Mouse (Mus musculus) hindbrain, embryonic 12.5 days (tissue): ENCODE data around the gene Acap2. TPM values are rescaled to one million over a fixed set of nuclear protein-coding genes. Genes with fewer than 3 reads are reported as not detected.
A peak's percentile ranks its signal among the peaks of the same experiment; 100 is the strongest.

Source experiments
- ATAC-seq: fragments of 200-750 bp; cut with Nextera tagmentation; 2 replicates; pipeline ENCODE4 v1.8.0; 2017; ENCODE audit warnings: moderate TSS enrichment; ENCODE audit not compliant: low FRiP score
- H3K27ac ChIP-seq: fragments of 300-500 bp; sonication (generic); 2 replicates; pipeline ENCODE4 v1.5.1; 2016; ENCODE audit warnings: mild to moderate bottlenecking
- H3K27me3 ChIP-seq: fragments of 300-500 bp; sonication (generic); 2 replicates; pipeline ENCODE4 v1.6.1; 2016; ENCODE audit warnings: mild to moderate bottlenecking
- H3K36me3 ChIP-seq: fragments of 300-500 bp; sonication (generic); 2 replicates; pipeline ENCODE4 v1.6.1; 2016; ENCODE audit warnings: mild to moderate bottlenecking
- H3K4me1 ChIP-seq: fragments of 300-500 bp; sonication (generic); 2 replicates; pipeline ENCODE4 v1.6.1; 2016
- H3K4me2 ChIP-seq: fragments of 300-500 bp; sonication (generic); replicated peaks from 2 replicates; pipeline ENCODE4 v1.6.1; 2016; ENCODE audit warnings: mild to moderate bottlenecking
- H3K4me3 ChIP-seq: fragments of 300-500 bp; sonication (generic); 2 replicates; pipeline ENCODE4 v1.5.1; 2016; ENCODE audit warnings: mild to moderate bottlenecking
- H3K9ac ChIP-seq: fragments of 300-500 bp; sonication (generic); 2 replicates; pipeline ENCODE4 v1.6.1; 2016; ENCODE audit warnings: mild to moderate bottlenecking, moderate library complexity
- H3K9me3 ChIP-seq: fragments of 300-500 bp; sonication (generic); replicated peaks from 2 replicates; pipeline ENCODE4 v1.6.1; 2016; ENCODE audit warnings: mild to moderate bottlenecking
- WGBS: fragments of 180-500 bp; shearing (Covaris S2); methylation state at CpG from one replicate; pipeline ENCODE4 v1.1.7; 2016; 5-methylcytosine and 5-hydroxymethylcytosine counted together
- polyA plus RNA-seq: library from polyadenylated mRNA; unstranded; fragments of >200 nt; fragmentation: Nextera tagmentation; extraction: Ambion mirVana; gene quantifications from 2 replicates; pipeline ENCODE4 v1.2.1, GENCODE M21; 2016

Acap2 gene
- polyA plus RNA-seq, 1 experiment from 2014 or later = 23.3 TPM

DNA sequence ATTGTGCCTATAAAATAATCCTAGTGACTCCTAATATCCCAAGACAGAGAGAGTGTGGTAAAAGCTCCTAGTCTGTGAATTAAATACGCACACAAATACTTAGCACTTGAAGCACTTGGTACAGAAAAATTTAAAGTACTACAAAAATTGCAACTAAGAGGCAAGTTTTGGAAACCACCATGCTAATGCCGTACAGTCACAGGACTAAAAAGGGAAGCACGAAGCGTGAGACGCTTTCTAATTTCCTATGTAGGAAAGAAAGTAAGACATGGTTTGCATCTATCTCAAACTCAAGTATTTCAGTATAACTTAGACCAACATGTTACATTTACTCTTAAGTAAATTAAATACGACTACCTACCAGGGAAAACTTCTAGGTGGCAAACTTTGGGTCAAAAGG lies 79.4 kb downstream of the Acap2 start:
- Histone ChIP-seq H3K4me2 (no peak overlapping the region), H3K9me3 (no peaks in the 10 kb centered on the region), H3K36me3 (peaks cover 21% of the 10 kb centered on the region), H3K27ac (no peak overlapping the region), H3K4me1 (no peaks in the 10 kb centered on the region), H3K4me3 (no peak overlapping the region), H3K27me3 (no peaks in the 10 kb centered on the region), H3K9ac (no peak overlapping the region)
- 96% methylated on average over 6 of the region's 6 CpGs for WGBS
- ATAC-seq = no peak

DNA sequence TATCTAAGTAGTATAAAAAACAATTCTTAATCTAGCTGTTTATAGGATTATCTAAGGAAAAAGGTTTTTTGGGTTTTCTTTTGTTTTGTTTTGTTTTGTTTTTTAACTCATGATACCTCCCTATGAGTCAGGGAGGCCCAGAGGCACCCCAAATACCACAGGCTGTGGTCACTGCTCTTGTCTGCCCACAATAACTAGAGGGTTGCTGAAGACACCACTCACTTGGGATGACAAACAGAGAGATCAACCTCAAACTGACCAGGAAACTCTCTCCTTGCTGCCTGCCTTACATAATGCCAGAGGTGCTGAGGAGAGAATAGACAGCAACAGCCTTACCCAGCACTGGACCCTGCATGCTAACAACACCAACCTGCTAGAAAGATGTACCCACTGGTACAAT lies 87.4 kb downstream of the Acap2 start:
- H3K4me1 ChIP-seq = no peaks in the 10 kb centered on the region
- H3K4me2 ChIP-seq = no peak overlapping the region
- H3K27me3 ChIP-seq = no peaks in the 10 kb centered on the region
- no peak overlapping the region for H3K4me3 ChIP-seq
- no peak overlapping the region for H3K9ac ChIP-seq
- H3K27ac ChIP-seq = no peak overlapping the region
- H3K9me3 ChIP-seq = no peaks in the 10 kb centered on the region; the same call in 1 of the 2 replicates
- H3K36me3 ChIP-seq = peaks cover 38% of the 10 kb centered on the region
- ATAC-seq = no peak

DNA sequence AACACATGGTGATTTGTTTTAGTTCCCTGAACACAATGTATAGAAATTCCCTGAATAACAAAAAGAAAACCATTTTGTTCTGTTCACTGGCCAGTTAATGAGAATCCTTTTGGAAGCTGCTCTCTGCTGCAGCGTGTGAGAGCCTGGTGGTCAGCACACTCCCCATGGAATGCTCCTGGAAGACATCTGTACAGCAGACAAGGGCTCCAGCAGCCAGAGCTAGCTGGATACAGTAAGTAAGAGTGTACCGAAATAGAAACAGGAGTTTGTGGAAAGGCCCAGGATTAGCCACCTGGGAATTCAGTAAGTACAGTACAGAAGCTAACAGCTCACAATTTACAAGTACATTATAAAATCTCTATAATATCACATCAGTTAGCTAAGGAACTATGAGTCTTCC lies 99.7 kb downstream of the Acap2 start:
- no peak overlapping the region for H3K4me3 ChIP-seq
- no peak overlapping the region for H3K27ac ChIP-seq
- peaks cover 41% of the 10 kb centered on the region for H3K36me3 ChIP-seq
- no peaks in the 10 kb centered on the region for H3K9me3 ChIP-seq
- no peak overlapping the region for H3K9ac ChIP-seq
- no peak for ATAC-seq
- 92% methylated on average over 2 of the region's 2 CpGs for WGBS
- H3K4me2 ChIP-seq = no peak overlapping the region
- no peaks in the 10 kb centered on the region for H3K4me1 ChIP-seq
- H3K27me3 ChIP-seq = no peaks in the 10 kb centered on the region

DNA sequence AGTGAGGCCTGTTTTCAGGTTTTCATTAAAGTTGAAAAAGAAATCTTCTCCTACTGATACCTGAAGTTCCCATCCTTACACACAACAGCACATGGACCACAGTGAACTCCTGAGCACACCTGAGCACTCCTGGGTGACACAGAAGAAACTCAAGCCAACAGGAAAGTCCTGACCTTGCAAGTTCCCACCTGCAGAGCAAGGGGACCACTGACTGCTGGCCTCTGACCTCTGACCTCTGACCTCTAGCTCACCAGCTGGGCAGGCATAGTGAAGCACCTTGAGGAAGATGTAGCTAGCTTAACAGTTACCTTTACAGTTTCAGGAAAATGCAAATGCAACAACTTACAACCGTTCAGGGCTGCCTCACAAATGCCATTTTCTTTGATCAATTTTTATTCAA lies 101.1 kb downstream of the Acap2 start:
- Histone ChIP-seq H3K9ac (no peak overlapping the region), H3K36me3 (peaks cover 36% of the 10 kb centered on the region), H3K27me3 (no peaks in the 10 kb centered on the region), H3K9me3 (no peaks in the 10 kb centered on the region), H3K4me3 (no peak overlapping the region), H3K4me1 (no peaks in the 10 kb centered on the region), H3K27ac (no peak overlapping the region), H3K4me2 (no peak overlapping the region)
- ATAC-seq = no peak
- 83% methylated on average over 1 of the region's 1 CpGs for WGBS

DNA sequence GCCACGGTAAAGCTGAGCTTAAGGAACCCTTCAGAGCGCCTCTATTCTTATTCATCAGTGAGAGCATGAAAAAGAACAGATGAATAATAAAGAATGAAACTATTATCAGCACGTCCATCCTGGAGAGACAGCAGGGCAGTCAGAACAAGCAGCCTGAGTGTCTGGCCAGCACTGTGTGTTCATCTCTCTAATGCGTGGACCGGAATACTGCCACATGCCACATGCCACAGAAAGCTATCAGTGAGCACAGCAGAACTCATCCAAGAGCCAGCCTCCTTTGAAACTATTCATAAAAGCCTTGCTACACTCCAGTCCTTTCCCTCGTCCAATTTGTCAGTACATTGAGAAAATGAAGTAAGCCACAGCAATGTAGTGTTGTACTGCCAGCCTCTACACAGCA lies 107.0 kb downstream of the Acap2 start:
- no peaks in the 10 kb centered on the region for H3K27me3 ChIP-seq
- H3K27ac ChIP-seq = no peak overlapping the region
- peaks cover 6% of the 10 kb centered on the region; the same call in 1 of the 2 replicates for H3K36me3 ChIP-seq
- ATAC-seq = no peak
- H3K4me3 ChIP-seq = no peak overlapping the region
- WGBS = 51% methylated on average over 6 of the region's 6 CpGs
- H3K4me2 ChIP-seq = no peak overlapping the region
- no peaks in the 10 kb centered on the region; the same call in 1 of the 2 replicates for H3K4me1 ChIP-seq
- no peak overlapping the region for H3K9ac ChIP-seq
- H3K9me3 ChIP-seq = no peaks in the 10 kb centered on the region

DNA sequence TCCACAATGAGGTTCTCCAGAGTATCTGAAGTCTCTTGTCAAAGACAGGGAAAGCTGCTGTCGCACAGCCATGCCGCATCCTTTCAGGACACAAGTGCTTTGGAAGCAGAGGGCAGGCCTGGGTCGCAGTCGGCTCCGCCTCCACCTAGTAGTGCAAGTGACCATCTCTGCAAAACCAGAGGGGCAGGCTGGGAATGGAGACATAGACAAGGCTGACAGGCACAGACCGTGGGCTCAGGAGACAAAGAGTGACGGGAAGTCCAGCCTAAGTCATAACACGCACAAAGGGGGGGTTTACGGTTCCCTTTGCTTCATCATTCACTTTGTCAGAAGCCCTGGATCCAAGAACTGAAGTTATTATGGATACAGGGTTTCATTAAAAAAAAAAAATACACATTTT lies 107.9 kb downstream of the Acap2 start:
- no peaks in the 10 kb centered on the region; the same call in 1 of the 2 replicates for H3K4me1 ChIP-seq
- H3K27me3 ChIP-seq = no peaks in the 10 kb centered on the region
- no peak overlapping the region for H3K27ac ChIP-seq
- ATAC-seq = no peak
- no peaks in the 10 kb centered on the region for H3K9me3 ChIP-seq
- no peak overlapping the region for H3K9ac ChIP-seq
- H3K4me2 ChIP-seq = no peak overlapping the region
- H3K36me3 ChIP-seq = peaks cover 4% of the 10 kb centered on the region; the same call in 1 of the 2 replicates
- 26% methylated on average over 9 of the region's 9 CpGs for WGBS
- no peak overlapping the region for H3K4me3 ChIP-seq

DNA sequence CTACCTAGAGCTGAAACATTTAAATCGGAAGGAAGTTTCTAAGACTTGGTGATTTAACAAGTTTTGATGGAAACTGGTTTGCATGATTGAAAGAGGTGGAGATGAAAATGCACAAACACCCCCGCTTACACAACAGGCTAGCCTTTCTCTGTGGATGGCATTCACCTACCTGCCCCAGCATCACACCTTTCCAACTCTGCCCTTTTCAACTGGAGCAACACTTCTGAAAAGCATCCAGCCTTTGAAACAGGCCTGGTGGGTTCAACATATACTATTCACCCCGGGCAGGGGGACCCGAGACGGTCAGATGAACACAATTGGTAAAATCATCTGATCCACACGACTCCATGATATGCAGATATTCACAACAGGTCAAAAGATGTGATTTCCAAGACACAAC lies 119.2 kb downstream of the Acap2 start:
- H3K4me2 ChIP-seq = peak overlapping the region; percentile 97
- no peaks in the 10 kb centered on the region for H3K9me3 ChIP-seq
- 69% methylated on average over 6 of the region's 6 CpGs for WGBS
- no peak overlapping the region for H3K9ac ChIP-seq
- no peaks in the 10 kb centered on the region for H3K36me3 ChIP-seq
- peaks cover 14% of the 10 kb centered on the region for H3K4me1 ChIP-seq
- H3K27ac ChIP-seq = no peak overlapping the region
- no peak for ATAC-seq
- peak overlapping the region; percentile 67; the same call in 1 of the 2 replicates for H3K4me3 ChIP-seq
- H3K27me3 ChIP-seq = 0 out of 2 replicates have a peak, but pooled peaks cover 3% of the 10 kb centered on the region

DNA sequence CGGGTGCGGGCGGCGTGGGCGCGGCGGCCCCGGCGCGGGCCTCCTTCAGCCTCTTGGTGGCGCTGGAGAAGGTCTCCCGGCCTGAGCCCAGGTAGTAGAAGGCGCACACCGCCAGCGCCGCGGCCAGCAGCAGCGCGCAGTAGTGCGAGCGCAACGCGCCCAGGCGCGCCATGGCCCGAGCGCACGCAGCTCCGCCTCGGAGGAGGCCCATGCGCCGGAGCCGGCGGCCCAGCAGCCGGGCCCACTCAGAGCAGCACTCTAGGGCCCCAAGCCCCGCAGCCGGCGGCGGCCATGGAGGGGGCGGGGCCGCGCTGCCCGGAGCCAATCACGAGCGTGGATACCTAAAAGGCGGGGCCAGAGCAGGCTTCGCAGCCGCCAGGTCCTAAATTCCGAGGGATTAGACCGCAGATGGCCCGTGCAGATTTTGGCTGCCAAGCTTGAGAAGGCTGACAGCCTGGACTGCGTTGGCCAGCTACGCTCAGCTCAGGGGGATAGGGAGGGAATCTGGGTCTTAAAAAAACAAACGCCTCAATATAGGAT lies 119.8 kb downstream of the Acap2 start, which contains the start of gene Xxylt1:
Gene Xxylt1 (minus strand): TSS at position 308 of the 540 bp plus-strand sequence.
- WGBS = 0% methylated on average over 54 of the region's 54 CpGs
- peak within 1 kb of the TSS; percentile 97 for H3K4me2 ChIP-seq
- H3K27me3 ChIP-seq = 0 out of 2 replicates have a peak, but pooled peaks cover 3% of the 10 kb centered on the region
- peak; percentile 99 for ATAC-seq
- peak within 1 kb of the TSS; percentile 67 for H3K4me3 ChIP-seq
- peak within 1 kb of the TSS; percentile 79 for H3K27ac ChIP-seq
- peaks cover 14% of the 10 kb centered on the region for H3K4me1 ChIP-seq
- H3K9me3 ChIP-seq = no peaks in the 10 kb centered on the region
- peak within 1 kb of the TSS; percentile 78 for H3K9ac ChIP-seq
- H3K36me3 ChIP-seq = no peaks in the 10 kb centered on the region

DNA sequence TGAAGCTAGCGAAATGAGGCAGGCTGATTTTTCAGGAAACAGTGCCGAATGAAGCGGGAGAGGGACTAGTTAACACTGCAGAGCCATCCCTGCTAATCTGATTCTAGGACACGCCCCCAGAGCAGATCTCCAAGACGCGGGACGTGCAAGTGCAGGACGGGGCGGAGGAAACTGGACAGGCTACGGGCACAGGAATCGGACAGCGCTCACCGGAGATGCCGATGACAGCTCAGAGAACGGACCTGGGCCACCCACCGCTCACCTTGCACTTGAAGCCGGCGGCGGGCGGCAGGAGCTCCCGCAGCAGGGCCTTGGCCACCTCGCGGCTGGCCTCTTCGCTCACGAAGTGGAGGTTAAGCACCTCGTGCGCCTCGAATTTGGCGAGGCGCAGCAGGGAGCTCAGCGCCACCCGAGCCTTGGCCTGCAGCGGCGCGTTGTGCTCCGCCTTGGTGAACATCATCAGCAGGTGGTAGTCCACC lies 120.4 kb downstream of the Acap2 start:
- Histone ChIP-seq H3K36me3 (no peaks in the 10 kb centered on the region), H3K9me3 (no peaks in the 10 kb centered on the region), H3K27ac (peak overlapping the region; percentile 79), H3K27me3 (0 out of 2 replicates have a peak, but pooled peaks cover 3% of the 10 kb centered on the region), H3K4me2 (peak overlapping the region; percentile 97), H3K4me1 (peaks cover 14% of the 10 kb centered on the region), H3K9ac (peak overlapping the region; percentile 78), H3K4me3 (peak overlapping the region; percentile 67)
- WGBS = under 1% methylated on average over 36 of the region's 36 CpGs
- ATAC-seq = peak; percentile 71

DNA sequence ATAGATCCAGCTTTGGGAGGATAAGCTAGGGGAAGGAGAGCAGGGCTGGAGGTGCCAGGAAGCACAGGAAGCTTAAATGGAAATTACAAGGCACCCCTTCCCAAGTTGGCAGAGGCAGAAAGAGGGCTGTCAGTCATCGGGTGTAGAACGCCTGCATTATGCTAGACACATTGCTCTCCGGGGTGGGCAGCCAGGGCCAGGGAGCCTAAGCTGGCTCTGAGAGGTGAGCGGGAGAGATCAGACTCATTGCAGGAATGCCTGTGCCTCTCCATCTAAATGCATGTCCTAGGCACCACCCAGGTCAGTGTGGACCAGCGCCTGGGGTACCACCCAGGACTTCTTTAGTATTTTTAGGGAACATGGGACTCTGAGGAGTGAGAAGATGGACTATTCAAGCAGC lies 123.6 kb downstream of the Acap2 start:
- H3K9ac ChIP-seq = no peak overlapping the region
- no peaks in the 10 kb centered on the region for H3K36me3 ChIP-seq
- H3K27ac ChIP-seq = no peak overlapping the region
- H3K27me3 ChIP-seq = 0 out of 2 replicates have a peak, but pooled peaks cover 3% of the 10 kb centered on the region
- H3K4me1 ChIP-seq = peaks cover 14% of the 10 kb centered on the region
- no peak for ATAC-seq
- H3K4me3 ChIP-seq = no peak overlapping the region
- H3K4me2 ChIP-seq = no peak overlapping the region
- no peaks in the 10 kb centered on the region for H3K9me3 ChIP-seq
- 88% methylated on average over 5 of the region's 5 CpGs for WGBS

DNA sequence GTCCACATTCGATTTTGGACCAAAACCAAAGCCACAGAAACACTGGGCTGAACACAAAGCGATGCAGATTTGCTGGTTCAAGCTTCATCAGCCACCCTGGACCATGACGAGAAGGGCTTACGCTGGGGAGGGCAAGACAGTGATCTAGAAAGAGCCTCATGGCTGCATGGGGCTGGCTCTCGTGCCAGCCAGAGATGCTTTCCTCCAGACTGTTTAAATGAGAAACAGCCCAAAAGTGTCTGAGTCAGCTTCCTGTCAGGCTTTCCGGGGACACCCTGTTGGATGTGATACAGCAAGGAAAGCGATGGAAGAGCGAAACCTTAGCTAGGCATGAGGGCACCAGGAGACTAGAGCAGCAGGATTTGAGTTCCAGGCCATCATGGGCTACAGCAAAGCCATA lies 124.6 kb downstream of the Acap2 start:
- 92% methylated on average over 8 of the region's 8 CpGs for WGBS
- H3K36me3 ChIP-seq = no peaks in the 10 kb centered on the region

DNA sequence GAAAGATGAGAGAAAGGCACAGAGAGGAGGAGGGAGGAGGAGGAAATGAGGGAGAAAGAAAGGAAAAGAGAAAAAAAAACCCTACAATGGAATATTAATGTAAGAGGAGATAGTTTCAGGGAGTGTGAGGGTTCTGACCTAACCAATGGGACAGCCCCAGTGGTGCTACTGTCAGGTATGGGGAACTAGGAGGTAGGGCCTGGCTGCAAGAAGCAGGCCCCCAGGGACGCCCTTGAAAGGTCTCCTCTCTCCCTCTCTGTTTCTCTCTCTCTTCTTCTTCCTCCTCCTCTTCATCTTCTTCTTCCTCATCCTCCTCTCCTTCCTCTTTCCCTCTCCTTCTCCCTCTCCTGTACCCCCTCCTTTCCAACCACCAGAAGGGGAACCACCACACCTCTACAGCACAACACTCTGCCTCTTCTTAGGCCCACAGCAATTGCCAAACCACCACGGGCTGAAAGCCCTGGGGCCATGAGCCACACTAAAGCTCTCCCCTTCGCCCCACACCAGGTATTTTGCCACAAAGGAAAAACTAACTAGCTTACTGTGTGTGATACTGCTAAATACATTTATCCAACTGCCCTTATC lies 126.6 kb downstream of the Acap2 start:
- Histone ChIP-seq H3K4me3 (no peak overlapping the region), H3K27ac (no peak overlapping the region), H3K4me1 (peaks cover 10% of the 10 kb centered on the region), H3K9ac (no peak overlapping the region), H3K4me2 (no peak overlapping the region), H3K36me3 (no peaks in the 10 kb centered on the region), H3K27me3 (no peaks in the 10 kb centered on the region), H3K9me3 (no peaks in the 10 kb centered on the region)
- no peak for ATAC-seq
- WGBS = 75% methylated on average over 3 of the region's 3 CpGs

More for the DNA sequence above, 124.6 kb downstream of the Acap2 start:
- Histone ChIP-seq H3K4me2 (no peak overlapping the region), H3K4me1 (peaks cover 14% of the 10 kb centered on the region), H3K9me3 (no peaks in the 10 kb centered on the region), H3K27me3 (no peaks in the 10 kb centered on the region), H3K4me3 (no peak overlapping the region), H3K9ac (no peak overlapping the region), H3K27ac (no peak overlapping the region)
- no peak for ATAC-seq

DNA sequence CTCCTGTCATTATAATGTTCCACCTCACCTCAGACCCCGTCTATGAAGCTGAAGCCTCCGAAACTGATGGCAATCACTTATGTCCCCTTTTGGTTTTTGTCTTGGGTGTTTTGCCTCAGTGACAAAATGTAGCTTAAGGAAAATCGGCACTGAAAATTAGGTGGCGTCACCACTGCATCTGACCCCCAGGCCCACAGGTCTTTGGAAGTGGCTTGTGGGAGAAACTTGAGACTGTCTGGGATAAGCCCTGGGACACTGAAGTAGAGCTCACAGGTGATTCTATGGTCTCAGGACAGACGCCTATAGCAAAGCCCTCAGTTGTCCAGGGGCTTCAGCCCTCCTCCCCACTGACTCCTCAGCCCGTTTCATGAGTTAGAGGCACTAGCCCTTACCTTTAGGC lies 129.3 kb downstream of the Acap2 start:
- H3K9ac ChIP-seq = no peak overlapping the region
- ATAC-seq = no peak
- WGBS = 89% methylated on average over 6 of the region's 6 CpGs

More for the DNA sequence above, 129.3 kb downstream of the Acap2 start:
- Histone ChIP-seq H3K36me3 (no peaks in the 10 kb centered on the region), H3K4me3 (no peak overlapping the region), H3K27me3 (no peaks in the 10 kb centered on the region), H3K4me1 (peaks cover 9% of the 10 kb centered on the region), H3K9me3 (no peaks in the 10 kb centered on the region), H3K27ac (no peak overlapping the region), H3K4me2 (no peak overlapping the region)
